Mouse (Mus musculus) WW6 (cell line): ENCODE measurements at regions not wholly inside any gene's neighbourhood (a gene's known extent, or its start where the extent isn't known, plus 50 kb on each side); places are given as distances from the start of the nearest gene placed in this dataset.
"Not testable (repeated sequence)": the region's sequence is repeated elsewhere in the genome, so short reads cannot be mapped to it uniquely, and the experiment has no call there.

Experiments used
- DNase-seq: peaks from one replicate; pipeline ENCODE4 v3.0.0-alpha.2; 2013; ENCODE audit warnings: low read depth, low spot score

DNA sequence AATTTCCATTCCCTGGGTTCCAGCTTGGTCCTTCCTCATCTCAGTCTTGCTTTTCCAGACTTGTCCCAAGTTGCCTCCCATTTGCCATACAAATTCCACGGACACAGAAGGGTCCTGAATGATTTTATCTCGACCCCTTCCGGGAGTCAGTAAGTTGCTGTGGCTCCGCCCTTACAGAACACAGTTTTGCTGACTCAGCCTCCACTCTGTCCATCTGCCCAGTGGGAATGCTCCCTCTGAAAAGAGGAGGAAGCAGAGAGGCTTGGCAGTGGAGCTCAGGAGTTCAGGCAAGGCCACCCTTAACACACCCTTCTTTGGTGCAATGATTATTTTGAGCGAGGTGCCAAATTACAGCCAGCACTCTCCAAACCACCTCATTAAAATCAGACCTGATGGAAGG lies 213.9 kb upstream of the Prok2 start:
- DNase-seq = no peak

- no peak for DNase-seq
Measured at GRCm38 (mm10) chr6:99939382-99939781, 213.2 kb upstream of the Prok2 start.

- DNase-seq = no peak
Measured at GRCm38 (mm10) chr6:99938949-99939348, 212.8 kb upstream of the Prok2 start.

DNA sequence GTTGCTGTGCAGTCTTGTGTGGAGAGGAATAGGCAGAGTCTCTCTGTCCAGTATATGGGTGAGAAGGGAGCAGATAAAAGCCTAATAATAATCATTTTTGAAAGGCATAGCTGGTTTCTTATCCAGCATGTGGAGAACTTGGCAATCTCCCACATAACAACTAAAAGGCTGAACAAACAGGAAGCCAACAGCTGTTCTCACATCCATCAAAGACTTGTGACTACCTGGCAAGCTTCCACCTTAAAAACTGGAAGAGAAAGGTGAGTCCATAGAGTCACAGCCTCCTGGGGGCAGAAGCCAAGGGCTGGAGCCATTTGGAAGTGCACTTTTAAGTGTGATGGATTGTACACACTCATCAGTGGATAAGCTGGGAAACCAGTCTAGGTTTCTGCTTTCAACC lies 210.5 kb upstream of the Prok2 start:
- DNase-seq = no peak

DNA sequence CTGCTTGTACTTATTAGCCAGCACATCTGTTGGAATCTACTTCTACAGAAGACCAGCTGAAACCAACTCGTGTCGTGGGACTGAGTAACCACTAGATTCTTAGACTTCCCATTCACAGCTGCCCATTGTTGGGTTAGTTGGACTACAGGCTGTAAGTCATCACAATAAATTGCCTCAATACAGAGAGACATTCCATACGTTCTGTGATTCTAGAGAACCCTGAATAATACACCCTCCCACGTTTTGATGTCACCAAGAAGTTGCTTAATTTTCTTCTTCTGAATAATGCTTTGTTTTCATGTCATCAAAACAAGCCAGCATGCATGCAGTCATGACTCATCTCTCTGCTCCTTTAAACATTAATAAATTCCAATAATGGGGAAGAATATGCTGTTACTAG lies 209.2 kb upstream of the Prok2 start:
- no peak for DNase-seq

DNA sequence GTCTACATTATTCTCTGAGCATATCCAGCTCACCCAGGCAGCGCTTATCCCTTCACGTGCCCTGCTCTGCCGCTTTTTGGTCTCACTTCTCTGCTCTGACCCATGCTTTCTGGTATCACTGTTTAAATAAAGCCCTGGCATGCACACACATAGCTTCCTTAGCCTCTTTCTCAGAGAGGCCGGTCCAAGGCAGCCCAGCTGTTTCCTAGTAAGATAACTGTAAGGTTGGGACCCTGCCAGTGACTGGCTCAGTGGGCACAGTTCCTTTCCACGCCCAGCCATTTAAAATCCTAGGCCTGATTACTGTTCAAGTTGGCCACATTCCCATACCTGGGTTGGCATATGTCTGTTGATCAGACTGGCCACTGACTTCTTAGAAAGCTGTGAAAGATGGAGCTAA lies 208.2 kb upstream of the Prok2 start:
- DNase-seq = no peak

GRCm38 (mm10) chr6:99933404-99933803 lies 207.2 kb upstream of the Prok2 start:
- no peak for DNase-seq

DNA sequence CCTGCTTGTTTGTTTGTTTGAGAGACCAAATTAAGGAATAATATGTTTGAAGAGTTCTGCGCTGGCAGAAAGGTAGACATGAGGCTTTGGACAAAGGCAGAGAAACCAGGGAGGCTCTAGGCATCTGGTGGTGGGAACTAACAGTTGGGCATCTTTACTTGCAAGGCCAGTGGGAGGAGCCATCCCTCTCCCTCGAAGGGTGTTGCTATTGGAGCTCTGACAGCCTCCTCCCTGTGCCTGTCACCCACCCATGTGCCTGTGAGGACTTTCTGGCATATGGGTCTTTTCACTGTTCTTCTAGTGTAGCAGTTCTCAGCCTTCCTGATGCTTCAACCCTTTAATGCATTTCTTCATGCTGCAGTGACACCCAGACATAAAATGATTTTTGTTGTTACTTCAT lies 206.7 kb upstream of the Prok2 start:
- no peak for DNase-seq

DNA sequence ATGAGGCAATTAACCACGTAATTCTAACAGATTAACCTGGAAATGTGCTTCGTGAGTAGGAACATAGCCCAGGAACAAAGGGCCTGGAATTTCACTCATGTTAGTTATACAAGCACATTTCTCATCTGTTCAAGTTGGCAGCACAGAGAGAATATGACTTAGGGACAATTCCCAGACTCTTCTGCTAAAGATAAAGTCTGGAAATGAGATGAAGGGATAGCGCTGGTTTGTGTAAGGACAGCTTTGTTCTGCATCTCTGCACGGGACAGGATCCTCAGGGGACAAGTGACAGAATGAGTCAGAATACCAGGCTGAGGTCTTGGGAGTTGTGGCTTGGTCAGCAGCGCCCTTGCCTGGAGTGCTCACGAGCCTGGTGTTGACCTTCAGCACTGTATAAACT lies 206.2 kb upstream of the Prok2 start:
- DNase-seq = no peak

- DNase-seq = no peak
Measured at GRCm38 (mm10) chr6:99931588-99931987, 205.4 kb upstream of the Prok2 start.

- DNase-seq = no peak
Measured at GRCm38 (mm10) chr6:99930316-99930715, 204.1 kb upstream of the Prok2 start.

- no peak for DNase-seq
Measured at GRCm38 (mm10) chr6:99927933-99928555, 201.9 kb upstream of the Prok2 start.

DNA sequence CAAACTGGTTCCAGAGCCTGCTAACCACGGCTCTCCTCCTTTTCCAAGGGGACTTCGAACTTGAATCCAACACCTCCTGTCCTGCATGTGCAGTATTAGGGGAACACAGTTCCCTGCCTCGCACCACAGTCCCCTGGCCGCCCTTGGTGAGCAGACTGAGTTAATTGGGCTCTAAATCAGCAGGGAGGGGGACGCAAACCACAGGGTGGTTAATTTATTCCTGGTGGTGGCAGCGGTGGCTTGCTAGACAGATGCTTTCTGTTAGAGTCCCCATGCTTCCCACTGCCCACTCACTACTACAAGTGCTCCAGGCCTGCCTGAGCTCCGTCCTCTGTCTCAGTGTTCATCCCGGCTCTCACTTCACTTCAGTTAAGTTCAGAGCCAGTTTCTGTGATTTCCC lies 198.0 kb upstream of the Prok2 start:
- DNase-seq = no peak

DNA sequence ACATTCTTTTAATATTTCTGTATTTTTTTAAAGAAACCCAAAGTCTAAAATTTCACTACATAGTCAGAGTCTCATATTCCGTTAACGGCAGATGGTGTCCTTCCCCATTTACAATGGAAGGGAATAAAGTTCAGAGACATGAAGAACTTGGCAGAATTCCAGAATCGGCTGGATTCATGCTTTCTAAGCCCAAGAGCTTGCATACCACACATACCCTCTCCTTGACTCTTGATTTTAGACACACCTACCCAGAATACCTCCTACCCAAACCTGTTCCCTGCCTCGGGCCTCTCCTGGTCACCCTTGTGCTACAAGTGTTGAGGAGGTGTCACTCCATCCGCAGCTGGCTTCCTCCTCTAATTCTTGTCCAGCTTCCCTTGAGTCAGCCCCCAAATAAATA lies 195.8 kb upstream of the Prok2 start:
- no peak for DNase-seq

- DNase-seq = no peak
Measured at GRCm38 (mm10) chr6:99919816-99920562, 193.8 kb upstream of the Prok2 start.

DNA sequence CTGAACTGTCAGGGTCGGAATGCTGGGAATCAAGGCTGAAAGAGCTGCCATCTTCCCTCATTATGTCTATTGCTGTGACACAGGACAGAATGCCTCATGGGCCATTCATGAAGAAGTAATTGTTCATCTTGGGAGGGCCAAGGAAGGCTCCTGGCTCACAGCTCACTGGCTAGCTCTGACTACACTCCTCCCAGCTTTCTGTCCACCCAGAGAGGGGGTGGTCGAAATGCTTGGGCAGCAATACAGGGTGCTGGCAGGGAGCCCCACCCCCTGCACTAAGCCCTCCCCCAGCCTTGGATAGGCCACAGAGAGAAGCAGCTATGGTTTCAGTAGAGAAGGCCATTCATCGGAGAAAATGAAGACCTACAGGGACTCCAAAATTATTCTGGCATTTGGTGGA lies 192.2 kb upstream of the Prok2 start:
- DNase-seq = no peak

GRCm38 (mm10) chr6:99909921-99910320 lies 183.7 kb upstream of the Prok2 start:
- no peak for DNase-seq

DNA sequence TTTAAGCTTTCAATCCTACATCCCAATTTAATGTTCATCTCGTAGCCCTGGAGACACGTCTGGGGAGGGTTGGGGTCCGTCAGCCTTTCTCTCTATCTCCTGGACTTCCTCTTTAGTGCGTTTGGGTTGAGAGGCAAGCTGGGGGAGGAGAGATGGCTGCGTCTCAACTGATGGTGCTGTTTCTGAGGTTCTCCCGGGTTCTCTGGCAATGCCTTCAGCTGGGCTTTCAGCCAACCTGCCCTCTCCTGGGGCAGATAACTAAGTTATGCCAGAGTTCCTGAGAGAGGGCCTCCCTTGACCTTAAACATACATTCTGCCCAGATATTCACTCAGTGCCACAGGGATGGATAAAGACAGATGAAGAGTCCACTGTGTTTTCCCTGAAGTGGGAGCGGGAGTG lies 183.3 kb upstream of the Prok2 start:
- DNase-seq = no peak

- no peak for DNase-seq
Measured at GRCm38 (mm10) chr6:99908066-99908465, 181.9 kb upstream of the Prok2 start.

- no peak for DNase-seq
Measured at GRCm38 (mm10) chr6:99905194-99905593, 179.0 kb upstream of the Prok2 start.

DNA sequence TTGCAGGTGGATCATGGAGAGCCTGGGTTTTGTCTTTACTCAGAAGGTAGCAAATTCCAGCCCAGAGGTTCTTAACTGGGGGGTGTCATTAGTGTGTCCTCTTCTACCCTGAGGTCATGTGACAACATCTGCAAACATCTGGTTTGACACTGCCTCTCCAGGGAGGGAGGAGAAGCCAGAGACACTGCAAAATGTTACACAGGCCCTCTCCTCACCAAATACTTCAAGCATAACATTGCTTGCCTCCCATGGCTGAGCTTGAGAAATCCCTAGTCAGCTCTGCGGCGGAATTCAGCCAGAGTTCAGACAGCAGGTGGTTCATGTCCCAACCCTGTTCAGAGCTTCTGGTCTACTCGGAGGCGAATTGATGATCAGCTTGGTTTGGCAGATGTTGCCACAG lies 178.4 kb upstream of the Prok2 start:
- DNase-seq = no peak

- DNase-seq = not testable (repeated sequence)
Measured at GRCm38 (mm10) chr6:99904044-99904443, 177.9 kb upstream of the Prok2 start.

DNA sequence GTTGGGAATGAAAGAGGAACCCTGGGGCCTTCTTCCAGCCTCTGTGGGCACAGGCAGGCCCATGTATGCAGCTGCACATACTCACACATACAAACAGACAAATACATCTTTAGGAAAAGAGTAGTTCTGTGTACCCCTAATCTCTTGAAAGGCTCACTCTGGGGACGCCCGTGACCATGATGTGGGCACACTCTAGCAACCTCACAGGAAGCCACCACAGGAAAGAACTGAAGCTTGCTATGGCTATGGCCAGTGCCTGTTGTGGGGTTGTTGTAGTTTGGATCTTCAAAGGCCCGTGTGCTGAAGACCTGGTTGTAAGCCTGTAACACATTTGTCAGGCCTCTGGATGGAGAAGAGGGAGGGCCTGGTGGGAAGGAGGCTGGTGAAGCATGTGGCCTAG lies 175.4 kb upstream of the Prok2 start:
- DNase-seq = no peak

DNA sequence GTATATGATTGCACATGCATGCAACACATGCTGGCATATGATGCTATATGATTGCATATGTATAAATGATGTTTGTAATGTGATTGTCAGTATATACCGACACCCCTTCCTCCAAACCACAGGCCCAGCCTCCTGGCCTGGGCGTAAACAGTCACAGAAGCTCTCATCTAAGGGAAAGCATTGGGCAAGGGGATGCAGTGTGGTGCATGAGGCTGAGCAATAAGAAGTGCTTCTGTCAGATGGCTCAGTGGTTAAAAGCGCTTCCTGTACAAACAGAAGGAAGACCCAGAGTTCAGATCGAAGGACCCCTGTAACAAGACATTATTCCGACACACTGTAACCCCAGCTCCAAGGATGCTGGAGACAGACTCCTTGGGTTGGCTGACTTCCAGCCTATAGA lies 175.0 kb upstream of the Prok2 start:
- DNase-seq = no peak
